Mouse (Mus musculus): ENCODE results near the gene Tbl2. TPM values are rescaled to one million over a fixed set of nuclear protein-coding genes. Genes with fewer than 3 reads are reported as not detected.

Gene Tbl2
- total RNA-seq, 2 experiments from 2014 or later = 28.1 to 28.2 TPM

DNA sequence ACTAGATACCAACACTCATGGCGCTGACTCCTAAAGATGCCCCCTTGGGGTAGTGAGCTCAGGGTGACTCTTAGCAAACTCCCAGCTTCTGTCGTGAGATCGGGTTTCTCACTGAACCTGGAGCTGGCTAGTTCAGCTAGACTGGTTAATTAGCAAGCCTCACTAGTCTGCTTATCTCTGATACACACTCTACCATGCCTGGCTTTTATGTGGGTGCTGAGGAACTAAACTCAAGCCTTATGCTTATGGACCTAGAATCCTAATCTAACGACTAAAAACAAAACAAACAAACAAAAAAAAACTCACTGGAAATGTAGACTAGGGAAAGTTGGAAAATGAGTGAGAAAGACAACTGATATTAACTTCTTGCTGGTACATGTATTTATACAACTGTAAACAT lies 5.0 kb upstream of the Tbl2 start:
- no peak for DNase-seq (ENCODE audit: low spot score in 2 of 2)
- intact Hi-C loops (cut with DNase I) = no loop called here

DNA sequence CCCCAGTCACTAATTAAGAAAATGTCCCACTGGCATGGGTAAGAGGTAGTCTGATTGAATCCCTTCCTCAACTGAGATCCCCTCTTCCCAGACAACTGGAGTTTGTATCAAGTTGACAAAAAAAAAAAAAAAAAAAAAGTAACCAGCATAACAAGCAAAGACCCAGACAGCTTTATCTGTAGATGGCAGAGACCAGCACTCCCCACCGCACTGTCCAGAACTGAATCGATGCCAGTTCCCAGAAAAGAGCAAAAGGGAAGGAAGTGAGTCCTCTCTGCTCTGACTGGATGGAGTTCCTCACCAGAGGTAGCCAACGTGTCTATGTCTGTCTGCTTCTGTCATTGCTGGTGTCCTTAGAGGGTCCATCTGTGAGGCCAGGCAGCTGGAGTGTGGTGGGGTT lies 3.9 kb upstream of the Tbl2 start:
- DNase-seq (ENCODE audit: low spot score in 2 of 2) = no peak
- intact Hi-C loops (cut with DNase I) = no loop called here

DNA sequence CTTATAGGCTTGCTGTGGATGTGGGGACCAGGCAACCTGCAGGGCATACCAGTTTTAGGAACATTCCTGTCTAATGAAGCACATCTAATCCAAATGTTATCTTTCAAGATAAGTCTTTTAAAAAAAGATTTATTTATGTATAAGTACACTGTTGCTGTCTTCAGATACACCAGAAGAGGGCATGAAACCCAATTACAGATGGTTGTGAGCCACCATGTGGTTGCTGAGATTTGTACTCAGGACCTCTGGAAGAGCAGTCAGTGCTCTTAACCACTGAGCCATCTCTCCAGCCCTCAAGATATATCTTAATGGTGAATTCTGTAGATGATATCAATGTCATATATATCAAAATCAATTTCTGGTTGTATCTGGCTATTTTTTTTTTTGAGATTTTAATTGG lies 3.5 kb upstream of the Tbl2 start:
- intact Hi-C loops (cut with DNase I) = no loop called here

DNA sequence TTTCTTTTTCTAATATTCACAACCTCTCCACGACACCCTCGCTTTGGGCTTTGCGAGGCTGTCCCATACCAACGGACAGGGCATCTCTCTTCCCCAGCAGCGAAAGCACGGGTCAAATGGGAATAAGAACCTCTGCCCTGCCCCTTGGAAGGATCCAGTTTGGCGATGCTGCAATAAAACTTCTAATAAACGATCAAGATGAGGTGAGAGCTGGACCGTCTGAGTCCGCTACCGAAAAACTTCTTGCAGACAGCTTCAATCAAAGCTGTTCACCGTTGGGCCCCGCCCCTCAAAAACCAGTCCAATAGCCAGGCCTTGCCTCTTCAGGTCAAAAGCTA lies 773 bp upstream of the Tbl2 start:
- no peak for DNase-seq (ENCODE audit: low spot score in 2 of 2)
- intact Hi-C loops (cut with DNase I) = loop anchor here (2.0 kb wide), 1 partner anchor 38 kb away; the partner anchor contains the start of gene Baz1b

More for the DNA sequence above, 3.5 kb upstream of the Tbl2 start:
- DNase-seq (ENCODE audit: low spot score in 2 of 2) = no peak

DNA sequence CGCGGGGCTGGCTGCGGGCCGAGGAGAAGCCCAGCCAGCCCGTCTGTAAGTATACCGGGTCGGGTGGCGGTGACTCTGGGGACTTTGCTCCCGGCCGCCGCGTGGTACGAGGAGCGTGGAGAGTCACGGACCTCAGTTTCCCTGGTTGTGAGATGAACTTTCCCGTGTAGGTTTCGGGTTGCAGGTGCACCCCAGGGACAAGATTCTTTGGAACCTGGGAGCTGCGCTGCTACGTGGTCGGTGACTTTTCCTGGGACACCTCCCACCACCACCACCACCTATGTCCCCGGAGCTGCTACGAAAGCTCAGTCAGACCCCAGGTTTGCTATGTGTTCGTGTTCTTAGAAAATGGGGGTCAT lies 342 bp downstream of the Tbl2 start:
- intact Hi-C loops (cut with DNase I) = loop anchor here (2.0 kb wide), 1 partner anchor 37 kb away; the partner anchor contains the start of gene Baz1b

DNA sequence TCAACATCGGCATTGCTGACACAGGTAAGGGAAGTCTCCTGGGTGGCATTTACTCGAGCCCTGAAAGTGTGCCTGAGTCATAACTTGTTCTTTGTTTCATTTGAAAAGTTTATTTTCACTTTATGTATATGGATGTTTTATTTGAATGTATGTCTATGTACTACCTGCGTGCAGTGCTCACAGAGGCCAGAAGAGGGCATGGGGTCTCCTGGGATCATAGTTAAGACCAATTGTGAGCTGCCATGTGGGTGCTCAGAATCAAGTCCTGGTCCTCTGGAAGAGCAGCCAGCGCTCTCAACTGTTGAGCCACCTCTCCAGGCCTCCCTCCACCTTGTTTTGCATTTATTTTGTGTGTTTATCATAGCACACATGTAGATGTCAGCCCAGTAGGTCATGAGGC lies 7.0 kb downstream of the Tbl2 start:
- no peak for DNase-seq (ENCODE audit: low spot score in 2 of 2)
- intact Hi-C loops (cut with DNase I) = no loop called here

More for the DNA sequence above, 342 bp downstream of the Tbl2 start:
- DNase-seq (ENCODE audit: low spot score in 2 of 2) = no peak

DNA sequence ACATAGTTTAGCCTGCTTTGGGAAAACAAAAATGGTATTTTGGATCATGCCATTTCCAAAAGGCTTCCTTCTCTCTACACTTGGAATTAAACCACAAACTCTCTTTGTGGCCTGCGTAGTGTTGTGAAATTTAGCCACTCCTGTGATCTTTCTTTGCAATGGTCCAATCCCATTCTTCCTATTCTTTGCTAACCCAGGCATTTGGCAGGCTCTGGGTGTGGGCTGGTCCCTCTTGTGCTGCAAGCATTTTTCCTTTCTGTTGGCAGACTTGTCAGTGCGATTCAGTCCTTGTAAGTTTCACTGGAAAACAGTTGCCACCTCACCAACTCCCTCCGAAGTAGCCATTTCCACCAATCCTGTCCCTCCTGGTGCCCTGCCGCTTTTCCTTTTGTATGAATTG lies 11.8 kb downstream of the Tbl2 start:
- DNase-seq (ENCODE audit: low spot score in 2 of 2) = peak; percentile 29 to 67
- intact Hi-C loops (cut with DNase I) = no loop called here

GRCm38 (mm10) chr5:135161650-135162049 lies 12.2 kb downstream of the Tbl2 start:
- no peak for DNase-seq (ENCODE audit: low spot score in 2 of 2)
- intact Hi-C loops (cut with DNase I) = no loop called here

- intact Hi-C loops (cut with DNase I) = no loop called here
- DNase-seq (ENCODE audit: low spot score in 2 of 2) = no peak
Measured at GRCm38 (mm10) chr5:135162361-135162760, 12.9 kb downstream of the Tbl2 start.

DNA sequence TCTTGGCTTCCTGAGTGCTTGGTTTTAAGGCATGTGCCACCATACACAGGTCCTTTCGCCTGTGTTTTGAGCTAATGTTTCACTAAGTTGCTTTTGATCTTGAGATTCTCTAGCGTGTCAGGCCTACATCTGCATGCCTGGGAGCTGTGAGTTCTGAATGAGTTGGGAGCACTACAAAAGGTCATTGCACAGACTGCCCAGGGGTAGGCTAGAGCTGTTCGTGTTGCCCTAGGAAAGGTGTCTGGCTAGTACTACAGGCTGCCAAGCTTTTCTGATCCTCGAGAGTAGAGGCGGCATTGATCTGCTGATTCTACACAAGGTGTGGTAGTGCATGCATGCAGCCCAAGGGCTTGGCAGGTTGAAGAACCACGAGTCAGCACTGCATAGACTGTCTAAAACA lies 13.4 kb downstream of the Tbl2 start:
- no peak for DNase-seq (ENCODE audit: low spot score in 2 of 2)

DNA sequence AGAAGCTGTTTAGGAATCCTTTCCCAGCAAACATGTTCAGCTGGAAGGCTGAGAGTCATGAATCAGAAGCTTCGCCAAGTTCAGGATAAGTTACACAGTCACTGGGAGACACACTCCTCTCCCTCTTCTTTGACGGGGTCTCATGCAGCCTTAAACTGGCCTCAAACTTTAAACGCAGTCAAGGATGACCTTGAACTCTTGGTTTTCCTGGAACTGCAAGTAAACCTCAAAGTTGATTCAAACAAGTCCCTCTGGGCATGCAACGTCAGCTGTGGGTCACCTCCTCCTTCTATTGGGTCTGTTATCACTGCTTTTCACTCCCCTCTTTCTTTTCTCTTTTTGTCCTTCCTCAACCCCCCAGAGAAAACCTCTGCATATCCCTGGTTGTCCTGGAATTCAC lies 17.5 kb downstream of the Tbl2 start:
- DNase-seq (ENCODE audit: low spot score in 2 of 2) = no peak
- intact Hi-C loops (cut with DNase I) = no loop called here

More for the DNA sequence above, 13.4 kb downstream of the Tbl2 start:
- intact Hi-C loops (cut with DNase I) = no loop called here

- no peak for DNase-seq (ENCODE audit: low spot score in 2 of 2)
- intact Hi-C loops (cut with DNase I) = no loop called here
Measured at GRCm38 (mm10) chr5:135167469-135167868, 18.0 kb downstream of the Tbl2 start.

DNA sequence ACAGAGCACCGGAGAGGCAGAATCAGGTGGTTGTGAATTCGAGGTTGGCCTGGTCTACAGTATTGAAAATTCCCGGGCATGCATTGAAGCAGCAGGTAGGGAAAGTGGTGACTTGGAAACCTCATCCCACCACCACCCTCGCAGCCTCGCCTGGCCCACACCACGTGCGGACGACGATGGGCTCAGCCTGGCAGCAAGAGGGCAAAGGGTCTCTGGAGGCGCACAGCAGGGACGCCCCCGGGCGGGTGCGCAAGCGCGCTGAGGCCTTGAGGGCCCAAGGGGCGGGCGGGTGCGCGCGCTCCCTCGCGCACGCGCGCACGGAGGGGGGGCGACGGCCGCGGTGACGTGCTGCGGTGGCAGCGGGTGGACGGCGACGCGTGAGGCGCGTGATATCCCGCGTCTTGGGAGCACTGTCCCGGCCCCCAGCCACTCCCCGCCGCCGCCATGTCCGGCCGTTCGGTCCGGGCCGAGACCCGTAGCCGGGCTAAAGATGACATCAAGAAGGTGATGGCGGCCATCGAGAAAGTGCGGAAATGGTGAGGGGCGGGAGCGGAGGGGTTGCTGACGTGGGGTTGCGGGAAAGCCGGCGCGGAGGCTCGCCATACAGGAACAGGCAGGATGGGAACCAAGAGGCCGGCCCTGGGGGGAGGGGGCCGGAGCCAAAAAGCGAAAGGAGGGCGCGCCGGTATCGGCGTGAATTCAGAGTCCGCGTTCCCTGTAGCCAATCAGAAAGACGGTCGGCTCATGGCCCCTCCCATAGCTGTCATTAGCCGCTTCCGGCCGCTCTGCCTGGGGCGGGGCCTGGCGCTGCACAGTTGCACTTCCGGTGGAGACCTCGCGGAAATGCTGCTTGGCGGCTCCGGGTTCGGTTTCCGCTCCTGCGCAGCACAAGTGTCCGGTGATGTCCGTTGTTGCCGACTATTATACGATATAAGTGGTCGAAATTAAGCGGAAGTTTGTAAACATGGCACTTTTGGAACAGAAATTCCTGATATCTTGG lies 18.9 kb downstream of the Tbl2 start, which contains the start of gene Bcl7b:
Gene Bcl7b, plus strand, starts transcription at position 221 of the 1,000 bp plus-strand sequence.
- intact Hi-C loops (cut with DNase I) = loop anchor here (2.0 kb wide), 1 partner anchor 18 kb away; the partner anchor contains the start of gene Baz1b
- DNase-seq (ENCODE audit: low spot score in 2 of 2) = peak; percentile 97 to 98

GRCm38 (mm10) chr5:135169479-135169878 lies 20.0 kb downstream of the Tbl2 start:
- DNase-seq (ENCODE audit: low spot score in 2 of 2) = no peak
- intact Hi-C loops (cut with DNase I) = loop anchor here (2.0 kb wide), 1 partner anchor 17 kb away; the partner anchor contains the start of gene Baz1b

- intact Hi-C loops (cut with DNase I) = no loop called here
- DNase-seq (ENCODE audit: low spot score in 2 of 2) = peak in 1 of 2 experiments; percentile 60
Measured at GRCm38 (mm10) chr5:135171688-135172220, 22.3 kb downstream of the Tbl2 start.

DNA sequence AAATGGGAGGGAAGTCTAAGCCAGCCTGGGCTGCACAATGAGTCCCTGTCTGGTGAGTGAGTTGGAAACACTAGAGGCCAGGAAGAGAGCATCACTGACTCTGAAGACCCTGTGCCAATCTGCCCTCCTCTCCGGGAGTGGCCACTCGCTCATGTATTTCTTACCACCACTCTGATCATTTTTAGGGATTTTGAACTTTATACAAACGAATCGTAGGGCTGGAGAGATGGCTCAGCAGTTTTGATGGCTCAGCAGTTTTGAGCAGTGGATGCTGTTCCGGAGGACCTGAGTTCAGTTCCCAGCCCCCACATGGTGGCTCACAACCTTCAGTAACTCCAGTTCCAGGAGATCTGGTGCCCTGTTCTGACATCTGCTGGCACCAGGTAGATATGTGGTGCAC lies 23.5 kb downstream of the Tbl2 start:
- intact Hi-C loops (cut with DNase I) = no loop called here
- DNase-seq (ENCODE audit: low spot score in 2 of 2) = no peak

DNA sequence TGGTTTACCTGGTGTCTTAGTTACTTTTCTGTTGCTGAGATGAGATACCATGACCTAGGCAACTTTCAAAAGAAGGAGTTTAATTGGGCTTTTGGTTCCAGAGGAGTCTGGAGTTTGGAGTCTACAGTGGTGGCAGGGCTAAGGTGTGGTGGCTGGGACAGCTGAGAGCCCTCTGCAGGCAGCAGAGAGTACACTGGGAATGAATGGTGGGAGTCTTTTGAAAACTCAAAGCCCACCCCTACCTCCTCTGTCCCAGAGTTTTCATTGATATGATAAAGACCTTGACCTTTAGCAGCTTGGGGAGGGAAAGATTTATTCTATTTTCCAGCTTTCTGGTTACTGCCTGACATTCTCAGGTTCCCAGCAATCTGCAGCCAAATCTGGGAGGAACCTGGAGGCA lies 25.6 kb downstream of the Tbl2 start:
- intact Hi-C loops (cut with DNase I) = no loop called here
- DNase-seq (ENCODE audit: low spot score in 2 of 2) = no peak

DNA sequence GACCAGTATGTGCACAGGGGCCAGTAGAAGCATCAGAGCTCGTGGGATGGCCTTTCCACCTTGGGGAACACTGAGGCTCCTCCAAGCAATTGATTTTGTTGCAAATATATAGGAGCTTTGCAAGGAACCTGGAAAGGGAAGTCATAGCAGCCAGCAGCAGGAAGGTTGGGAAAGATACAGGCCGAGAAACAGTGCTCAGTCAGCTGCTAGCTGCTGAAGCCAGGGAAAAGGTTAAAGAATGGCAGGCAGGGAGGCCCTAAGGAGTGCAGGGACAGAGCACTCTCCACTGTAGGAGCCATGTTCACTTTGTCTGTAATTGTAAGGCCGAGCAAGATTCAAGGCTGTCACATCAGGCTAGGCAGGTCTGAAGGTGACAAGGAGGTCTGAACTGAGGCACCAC lies 29.1 kb downstream of the Tbl2 start:
- intact Hi-C loops (cut with DNase I) = no loop called here
- no peak for DNase-seq (ENCODE audit: low spot score in 2 of 2)

DNA sequence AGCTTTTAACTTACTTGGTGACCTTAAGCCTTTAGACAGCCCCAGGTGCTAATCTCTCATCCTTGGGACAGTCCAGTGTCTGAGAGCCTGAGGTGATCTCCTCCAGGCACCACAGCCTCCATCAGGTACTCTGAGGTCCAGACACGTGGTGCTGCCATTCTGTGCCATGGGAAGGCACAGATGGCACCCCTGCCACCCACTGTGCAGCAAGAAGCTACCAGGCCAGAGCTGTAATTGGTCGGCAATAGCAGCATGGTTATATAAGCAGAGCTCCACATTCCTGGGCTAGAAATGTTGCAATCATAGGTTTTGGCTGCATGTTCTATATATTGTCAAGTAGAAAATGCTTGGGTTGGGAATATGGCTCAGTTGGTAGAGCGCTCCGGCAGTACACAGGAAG lies 29.5 kb downstream of the Tbl2 start:
- peak in 1 of 2 experiments; percentile 46 for DNase-seq (ENCODE audit: low spot score in 2 of 2)

GRCm38 (mm10) chr5:135179616-135180015 lies 30.2 kb downstream of the Tbl2 start:
- DNase-seq (ENCODE audit: low spot score in 2 of 2) = no peak
- intact Hi-C loops (cut with DNase I) = no loop called here

More for the DNA sequence above, 29.5 kb downstream of the Tbl2 start:
- intact Hi-C loops (cut with DNase I) = no loop called here

DNA sequence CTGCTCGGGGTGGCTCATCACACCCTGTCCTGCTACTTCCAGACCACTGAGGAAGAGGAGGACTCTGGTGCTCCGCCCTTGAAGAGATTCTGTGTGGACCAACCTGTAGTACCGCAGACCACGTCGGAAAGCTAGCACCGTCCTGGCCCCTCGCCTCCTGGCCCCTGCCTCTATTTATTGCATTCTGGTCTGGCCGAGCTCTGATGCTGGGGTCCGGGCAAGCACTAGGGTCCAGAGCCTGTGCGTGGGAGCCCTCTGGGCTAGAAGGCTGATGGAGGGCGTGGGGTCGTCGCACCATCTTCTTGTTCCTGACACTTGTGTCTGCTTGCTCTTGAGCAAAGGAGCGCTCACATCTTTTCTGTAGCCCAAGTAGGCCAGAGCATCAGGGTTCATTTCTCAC lies 31.3 kb downstream of the Tbl2 start:
- intact Hi-C loops (cut with DNase I) = no loop called here
- DNase-seq (ENCODE audit: low spot score in 2 of 2) = no peak

All from left cerebral cortex, postnatal 14 days (tissue).